Mouse (Mus musculus): ENCODE measurements at regions not wholly inside any gene's neighbourhood (a gene's known extent, or its start where the extent isn't known, plus 50 kb on each side); places are given as distances from the start of the nearest gene placed in this dataset.
"Not testable (repeated sequence)": the region's sequence is repeated elsewhere in the genome, so short reads cannot be mapped to it uniquely, and the experiment has no call there.

DNA sequence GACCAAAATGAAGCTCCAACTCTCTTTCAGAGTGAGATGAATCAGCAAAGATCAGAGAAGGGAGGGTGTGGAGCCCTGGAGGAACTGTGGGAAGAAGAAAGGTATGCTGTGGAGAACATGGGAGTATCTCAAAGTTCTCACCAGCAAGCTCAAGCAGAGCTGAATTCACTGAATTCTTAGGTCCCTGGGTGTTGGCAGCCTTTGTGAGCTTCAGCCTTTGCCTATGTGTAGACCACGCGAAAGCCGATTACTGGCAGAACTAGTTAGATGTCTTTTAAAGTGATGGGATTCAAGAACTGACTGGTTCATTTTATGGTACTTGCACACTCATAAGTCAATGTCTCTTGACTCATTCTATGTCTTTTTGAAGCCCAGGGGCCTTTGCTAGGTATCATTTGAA lies 491.2 kb upstream of the Hsf2 start:
- no peak overlapping the region for H3K4me2 ChIP-seq
- no peaks in the 10 kb centered on the region for H3K27me3 ChIP-seq
- H3K4me3 ChIP-seq = no peak overlapping the region
- H3K9me3 ChIP-seq = no peaks in the 10 kb centered on the region
- no peaks in the 10 kb centered on the region for H3K36me3 ChIP-seq
- no peak overlapping the region for H3K27ac ChIP-seq
- H3K4me1 ChIP-seq (replicated peaks) = no peaks in the 10 kb centered on the region
- ATAC-seq (ENCODE audit: low FRiP score) = no peak
- no peak overlapping the region for H3K9ac ChIP-seq
- 93% methylated on average over 3 of the region's 3 CpGs for WGBS

DNA sequence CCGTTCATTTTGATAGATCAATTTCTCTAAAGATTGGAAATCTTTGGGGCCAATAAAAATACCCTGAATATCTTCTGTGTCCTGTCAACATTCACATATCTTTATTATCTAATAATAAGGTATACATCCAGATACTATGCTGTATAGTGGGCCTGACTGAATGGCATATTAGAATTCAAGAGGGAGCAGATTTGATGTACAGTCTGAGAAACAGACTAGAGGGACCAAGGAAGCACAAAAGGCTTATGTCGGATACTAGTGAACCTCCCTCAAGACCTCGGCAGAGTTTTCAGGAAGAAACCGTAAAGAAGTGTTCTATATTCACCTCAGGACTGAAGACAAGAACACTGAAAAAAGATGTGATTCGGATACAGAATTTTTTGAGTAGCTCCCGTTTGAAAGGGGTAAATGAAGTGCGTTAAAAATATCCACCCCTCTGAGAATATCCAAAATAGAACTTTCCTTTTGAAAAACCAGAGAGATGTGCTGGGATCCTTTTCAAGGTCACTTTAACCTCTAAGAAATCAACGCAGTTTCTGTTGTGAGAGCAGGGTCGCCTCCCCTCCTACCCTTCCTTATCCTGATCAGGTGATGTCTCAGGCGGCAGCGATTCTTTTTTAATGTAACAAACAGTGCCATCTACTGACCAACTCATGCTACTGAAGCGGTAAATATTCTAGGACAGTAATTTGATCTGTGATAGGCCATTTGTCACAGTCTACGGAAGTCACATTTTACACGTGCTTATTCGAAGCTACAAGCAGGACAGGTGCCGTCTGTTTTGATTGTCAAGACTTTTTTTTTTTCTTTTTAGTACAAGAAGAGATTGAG lies 485.1 kb upstream of the Hsf2 start:
- Histone ChIP-seq H3K27me3 (peaks cover 3% of the 10 kb centered on the region; the same call in 1 of the 2 replicates), H3K4me3 (peak overlapping the region; percentile 8; the same call in 1 of the 2 replicates), H3K9ac (no peak overlapping the region), H3K36me3 (no peaks in the 10 kb centered on the region), H3K4me2 (peak overlapping the region; percentile 32), H3K9me3 (no peaks in the 10 kb centered on the region), H3K27ac (no peak overlapping the region), H3K4me1 (replicated peaks) (no peaks in the 10 kb centered on the region)
- peak; percentile 88 for ATAC-seq (ENCODE audit: low FRiP score)
- WGBS = 26% methylated on average over 16 of the region's 16 CpGs

DNA sequence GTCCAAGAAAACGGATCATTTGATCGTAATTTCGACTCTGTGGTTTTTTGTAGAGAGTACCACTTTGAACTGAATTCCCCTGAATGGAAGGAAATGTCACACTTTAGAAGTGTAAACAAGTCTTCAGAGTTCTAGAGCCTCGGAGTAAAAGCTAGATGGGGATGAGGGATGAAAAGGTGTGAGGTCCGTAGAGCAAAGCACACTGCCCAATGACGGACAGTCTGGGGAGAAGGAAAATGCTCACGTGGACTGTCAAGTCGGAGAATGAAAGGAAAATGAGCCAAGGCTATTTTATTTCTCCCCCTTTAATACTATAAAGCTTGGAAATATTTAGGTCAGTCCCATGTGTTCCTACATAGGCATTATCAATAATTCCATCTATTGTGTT lies 484.5 kb upstream of the Hsf2 start:
- no peak overlapping the region for H3K9ac ChIP-seq
- 73% methylated on average over 8 of the region's 8 CpGs for WGBS
- H3K9me3 ChIP-seq = no peaks in the 10 kb centered on the region
- H3K4me2 ChIP-seq = peak overlapping the region; percentile 32
- no peaks in the 10 kb centered on the region for H3K4me1 ChIP-seq (replicated peaks)
- H3K36me3 ChIP-seq = no peaks in the 10 kb centered on the region
- H3K4me3 ChIP-seq = no peak overlapping the region
- peaks cover 3% of the 10 kb centered on the region; the same call in 1 of the 2 replicates for H3K27me3 ChIP-seq
- peak; percentile 53; the same call in 1 of the 2 replicates for ATAC-seq (ENCODE audit: low FRiP score)
- H3K27ac ChIP-seq = no peak overlapping the region

DNA sequence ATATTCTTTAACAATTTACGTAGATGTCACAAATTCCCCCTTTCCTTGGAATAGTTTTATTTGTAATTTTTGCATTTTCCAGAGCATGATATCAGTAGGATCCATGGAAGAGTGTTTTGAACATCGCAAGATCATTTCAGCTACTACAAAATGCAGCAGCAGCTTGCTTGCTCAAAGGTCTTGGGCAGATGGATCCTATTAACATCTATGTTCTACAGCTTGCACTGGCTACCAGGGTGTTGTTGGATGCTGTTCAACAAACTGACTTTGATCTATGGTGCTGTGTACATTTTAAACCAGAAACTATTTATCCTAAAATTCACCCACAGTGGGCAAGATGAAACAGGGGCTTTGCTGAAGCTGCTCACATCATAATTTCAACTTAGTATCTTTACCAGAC lies 448.5 kb upstream of the Hsf2 start:
- no peak overlapping the region for H3K9ac ChIP-seq
- 90% methylated on average over 2 of the region's 2 CpGs for WGBS
- no peaks in the 10 kb centered on the region for H3K9me3 ChIP-seq
- no peaks in the 10 kb centered on the region for H3K4me1 ChIP-seq (replicated peaks)
- no peaks in the 10 kb centered on the region for H3K27me3 ChIP-seq
- no peak overlapping the region for H3K4me2 ChIP-seq
- H3K4me3 ChIP-seq = no peak overlapping the region
- no peaks in the 10 kb centered on the region for H3K36me3 ChIP-seq
- H3K27ac ChIP-seq = no peak overlapping the region
- ATAC-seq (ENCODE audit: low FRiP score) = no peak

DNA sequence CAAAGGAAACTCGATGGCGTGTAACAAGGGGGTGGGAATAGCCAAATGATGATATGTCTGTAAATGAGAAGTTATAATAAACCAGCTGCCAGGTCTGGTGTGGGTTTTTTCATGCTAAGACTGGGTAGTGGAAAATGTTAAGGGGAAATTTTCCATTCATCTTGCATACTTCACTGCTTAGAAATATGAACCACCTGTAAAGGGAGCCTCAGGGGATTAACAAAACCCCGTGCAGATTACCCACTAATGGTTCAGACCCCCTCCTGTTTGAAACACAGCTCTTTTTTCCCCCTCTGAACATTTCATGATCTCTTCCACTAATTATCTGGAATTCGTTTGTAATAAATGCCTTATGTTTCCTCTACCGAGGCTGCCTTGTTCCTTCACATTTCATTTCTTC lies 446.0 kb upstream of the Hsf2 start:
- no peaks in the 10 kb centered on the region for H3K4me1 ChIP-seq (replicated peaks)
- H3K36me3 ChIP-seq = no peaks in the 10 kb centered on the region
- no peak overlapping the region for H3K27ac ChIP-seq
- H3K9me3 ChIP-seq = no peaks in the 10 kb centered on the region
- H3K4me3 ChIP-seq = no peak overlapping the region
- WGBS = 64% methylated on average over 5 of the region's 5 CpGs
- H3K27me3 ChIP-seq = no peaks in the 10 kb centered on the region
- no peak for ATAC-seq (ENCODE audit: low FRiP score)
- no peak overlapping the region for H3K9ac ChIP-seq
- no peak overlapping the region for H3K4me2 ChIP-seq

DNA sequence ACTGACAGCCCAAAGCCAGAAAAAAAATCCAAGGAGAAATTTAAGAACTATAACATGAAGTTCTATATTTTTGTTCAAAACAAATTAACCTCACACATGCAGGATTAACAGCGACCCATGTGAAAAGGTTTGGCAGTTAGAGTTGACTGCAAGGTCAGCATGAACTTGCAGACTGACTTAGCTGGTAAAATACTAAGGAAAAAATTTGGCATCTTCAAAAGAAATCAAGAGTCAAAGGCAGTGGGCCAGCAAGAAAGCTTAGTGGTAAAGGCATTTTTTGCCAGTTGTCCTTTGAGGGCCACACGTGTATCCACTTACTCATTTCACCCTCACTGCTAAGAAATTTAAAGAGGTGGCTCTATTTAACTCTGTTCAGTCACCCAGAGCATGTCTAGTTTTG lies 440.2 kb upstream of the Hsf2 start:
- no peaks in the 10 kb centered on the region for H3K27me3 ChIP-seq
- H3K9me3 ChIP-seq = no peaks in the 10 kb centered on the region
- no peak overlapping the region for H3K27ac ChIP-seq
- H3K4me3 ChIP-seq = no peak overlapping the region
- no peak overlapping the region for H3K9ac ChIP-seq
- no peaks in the 10 kb centered on the region for H3K36me3 ChIP-seq
- H3K4me1 ChIP-seq (replicated peaks) = no peaks in the 10 kb centered on the region
- no peak for ATAC-seq (ENCODE audit: low FRiP score)
- H3K4me2 ChIP-seq = no peak overlapping the region
- WGBS = 83% methylated on average over 2 of the region's 2 CpGs

DNA sequence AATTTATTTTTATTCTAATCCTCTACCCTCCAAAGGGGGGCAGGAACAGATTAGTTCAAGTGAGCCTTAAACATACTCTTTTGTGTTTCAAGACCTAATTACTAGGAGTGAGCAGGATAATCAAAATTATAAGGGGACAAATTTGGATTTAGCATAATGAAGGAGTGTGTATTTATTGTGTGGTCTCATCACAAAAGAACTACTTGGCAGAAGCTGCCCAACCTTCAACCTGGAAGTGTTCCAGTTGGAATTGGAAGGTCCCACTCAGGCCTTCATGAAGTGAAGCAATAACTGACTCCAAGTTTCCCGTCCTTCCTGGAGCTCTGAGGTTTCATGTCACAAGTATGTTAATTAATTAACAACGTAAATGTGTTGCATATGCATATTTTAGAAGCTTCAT lies 439.3 kb upstream of the Hsf2 start:
- no peak for ATAC-seq (ENCODE audit: low FRiP score)
- Histone ChIP-seq H3K4me3 (no peak overlapping the region), H3K4me1 (replicated peaks) (no peaks in the 10 kb centered on the region), H3K27me3 (no peaks in the 10 kb centered on the region), H3K9me3 (no peaks in the 10 kb centered on the region), H3K36me3 (no peaks in the 10 kb centered on the region), H3K4me2 (no peak overlapping the region), H3K9ac (no peak overlapping the region), H3K27ac (no peak overlapping the region)
- WGBS = 69% methylated on average over 2 of the region's 2 CpGs

DNA sequence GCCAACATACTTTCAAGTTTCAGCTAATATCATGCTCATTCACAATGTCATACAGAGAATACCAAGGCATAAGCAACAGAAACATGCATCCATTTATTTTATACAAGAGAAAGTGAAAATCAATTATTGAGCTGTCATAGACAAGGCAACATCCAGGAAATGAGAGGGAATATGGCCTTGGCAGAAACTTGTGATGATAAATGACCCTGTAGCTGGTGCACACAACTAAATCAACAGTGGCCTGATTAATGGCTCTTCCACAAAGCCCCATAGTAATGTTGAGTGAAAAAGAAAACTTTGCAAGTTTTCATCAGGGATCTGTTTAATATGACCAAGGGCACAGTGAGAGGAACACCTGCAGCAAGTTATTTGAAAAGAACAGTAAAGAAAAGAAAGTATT lies 438.5 kb upstream of the Hsf2 start:
- no peak overlapping the region for H3K9ac ChIP-seq
- H3K36me3 ChIP-seq = no peaks in the 10 kb centered on the region
- H3K27ac ChIP-seq = no peak overlapping the region
- no peaks in the 10 kb centered on the region for H3K27me3 ChIP-seq
- peak; percentile 43; the same call in 1 of the 2 replicates for ATAC-seq (ENCODE audit: low FRiP score)
- H3K4me1 ChIP-seq (replicated peaks) = no peaks in the 10 kb centered on the region
- no peak overlapping the region for H3K4me3 ChIP-seq
- no peaks in the 10 kb centered on the region for H3K9me3 ChIP-seq
- H3K4me2 ChIP-seq = no peak overlapping the region

DNA sequence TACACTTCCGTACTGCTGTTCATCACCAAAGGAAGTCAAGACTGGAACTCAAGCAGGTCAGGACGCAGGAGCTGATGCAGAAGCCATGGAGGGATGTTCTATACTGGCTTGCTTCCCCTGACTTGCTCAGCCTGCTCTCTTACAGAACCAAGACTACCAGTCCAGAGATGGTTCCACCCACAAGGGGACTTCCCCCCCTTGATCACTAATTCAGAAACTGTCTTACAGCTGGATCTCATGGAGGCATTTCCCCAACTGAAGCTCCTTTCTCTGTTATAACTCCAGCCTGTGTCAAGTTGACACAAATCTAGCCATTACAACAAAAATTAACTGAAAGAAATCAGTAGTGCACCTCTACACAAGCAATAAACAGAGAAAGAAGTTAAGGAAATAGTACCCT lies 432.8 kb upstream of the Hsf2 start:
- H3K4me3 ChIP-seq; ATAC-seq (ENCODE audit: low FRiP score): not testable (repeated sequence)
- 84% methylated on average over 2 of the region's 2 CpGs for WGBS

DNA sequence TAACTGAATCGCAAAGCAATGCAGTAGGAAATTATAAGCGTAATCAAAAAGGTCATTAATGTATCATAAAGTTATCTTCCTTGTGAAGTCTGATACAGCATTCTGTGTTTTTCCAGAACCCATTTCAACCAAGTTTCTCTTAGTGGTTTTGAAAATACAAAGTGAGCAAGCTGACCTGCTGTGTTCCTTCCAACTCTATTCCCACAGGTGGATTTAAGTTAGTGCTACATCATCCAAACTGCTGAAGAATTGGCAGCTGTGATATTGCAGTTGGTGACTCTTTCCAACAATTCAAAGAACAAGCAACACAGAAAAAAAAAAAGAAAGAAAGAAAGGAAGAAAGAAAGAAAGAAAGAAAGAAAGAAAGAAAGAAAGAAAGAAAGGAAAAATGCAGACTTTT lies 396.1 kb upstream of the Hsf2 start:
- Histone ChIP-seq H3K4me3 (no peak overlapping the region), H3K27ac (no peak overlapping the region), H3K36me3 (no peaks in the 10 kb centered on the region), H3K9me3 (no peaks in the 10 kb centered on the region), H3K27me3 (no peaks in the 10 kb centered on the region), H3K4me2 (no peak overlapping the region), H3K4me1 (replicated peaks) (no peaks in the 10 kb centered on the region), H3K9ac (no peak overlapping the region)
- WGBS = 98% methylated on average over 2 of the region's 2 CpGs
- ATAC-seq (ENCODE audit: low FRiP score) = no peak

More for the DNA sequence above, 432.8 kb upstream of the Hsf2 start:
- not testable (repeated sequence) for H3K4me1 ChIP-seq (replicated peaks); H3K27ac ChIP-seq; H3K27me3 ChIP-seq; H3K9ac ChIP-seq; H3K4me2 ChIP-seq; H3K9me3 ChIP-seq; H3K36me3 ChIP-seq

DNA sequence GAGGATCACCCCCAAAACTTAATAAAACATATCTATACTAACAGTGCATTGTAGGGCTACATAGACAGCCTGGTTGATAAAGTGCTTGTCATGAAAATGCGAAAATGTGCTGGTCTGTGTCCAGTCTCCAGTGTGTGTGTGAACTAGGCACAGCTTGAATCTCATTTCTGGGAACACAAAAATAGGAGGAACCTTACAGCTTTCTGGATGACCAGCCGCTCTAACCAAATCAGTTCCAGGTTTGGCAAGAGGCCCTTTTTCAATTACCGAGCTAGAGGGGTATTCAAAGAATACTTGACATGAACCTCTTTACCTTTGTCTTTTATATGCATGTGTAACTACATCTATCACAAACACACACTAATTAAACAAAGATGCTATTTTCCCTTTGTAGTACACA lies 390.3 kb upstream of the Hsf2 start:
- WGBS = 79% methylated on average over 3 of the region's 3 CpGs

DNA sequence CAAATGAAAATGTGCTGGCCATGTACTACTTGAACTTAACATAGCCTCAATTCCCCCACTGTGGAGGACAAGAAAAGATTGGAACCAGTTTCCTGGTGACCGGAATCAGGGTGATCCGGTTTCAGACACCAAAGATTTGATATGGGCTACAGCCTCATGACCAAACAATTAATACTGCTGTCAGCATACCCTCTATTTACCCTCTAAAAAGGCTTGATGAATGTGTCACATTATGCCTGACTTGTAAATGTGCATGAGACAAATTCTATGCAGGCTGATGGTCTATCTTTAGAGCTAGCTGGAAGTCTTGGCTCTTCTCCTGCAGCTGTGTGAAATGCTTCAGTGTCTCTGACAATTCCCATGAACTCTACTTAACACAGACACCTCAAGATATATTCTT lies 372.8 kb upstream of the Hsf2 start:
- Histone ChIP-seq H3K4me3 (no peak overlapping the region), H3K9ac (no peak overlapping the region), H3K4me2 (no peak overlapping the region), H3K27ac (no peak overlapping the region), H3K27me3 (no peaks in the 10 kb centered on the region), H3K36me3 (no peaks in the 10 kb centered on the region), H3K4me1 (replicated peaks) (no peaks in the 10 kb centered on the region), H3K9me3 (no peaks in the 10 kb centered on the region)
- WGBS = 71% methylated on average over 2 of the region's 2 CpGs
- no peak for ATAC-seq (ENCODE audit: low FRiP score)

More for the DNA sequence above, 390.3 kb upstream of the Hsf2 start:
- H3K9ac ChIP-seq = no peak overlapping the region
- H3K4me2 ChIP-seq = no peak overlapping the region
- no peak for ATAC-seq (ENCODE audit: low FRiP score)
- H3K9me3 ChIP-seq = no peaks in the 10 kb centered on the region
- no peak overlapping the region for H3K4me3 ChIP-seq
- no peaks in the 10 kb centered on the region for H3K36me3 ChIP-seq
- H3K27me3 ChIP-seq = no peaks in the 10 kb centered on the region
- no peak overlapping the region for H3K27ac ChIP-seq
- no peaks in the 10 kb centered on the region for H3K4me1 ChIP-seq (replicated peaks)

DNA sequence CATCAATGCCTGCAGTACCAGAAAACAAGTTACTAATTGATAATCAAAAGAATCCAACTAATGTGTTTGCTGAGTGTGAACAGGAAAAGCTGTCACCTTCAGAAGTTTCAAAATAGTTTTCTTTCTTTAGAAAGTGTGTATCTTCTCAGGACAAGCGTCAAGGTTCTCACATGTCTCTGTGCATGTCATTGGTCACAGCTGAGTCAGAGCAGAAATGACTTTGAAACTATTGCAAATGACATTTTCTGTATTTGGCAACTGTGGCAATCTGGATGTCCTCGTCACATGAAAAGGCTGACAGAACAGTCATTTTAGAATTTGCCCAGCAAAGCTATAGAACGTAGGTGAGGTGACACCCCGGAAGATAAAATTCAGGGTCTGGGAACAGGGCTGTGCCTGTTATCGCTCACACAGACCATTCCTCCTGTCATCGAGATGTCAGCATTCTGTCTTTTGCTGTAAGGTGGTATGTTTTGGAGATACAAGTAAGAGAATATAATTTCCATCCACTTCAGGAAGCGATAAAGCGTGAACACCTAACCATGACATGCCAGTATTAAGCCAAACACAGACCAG lies 371.4 kb upstream of the Hsf2 start:
- Histone ChIP-seq H3K4me3 (no peak overlapping the region), H3K4me1 (replicated peaks) (no peaks in the 10 kb centered on the region), H3K36me3 (no peaks in the 10 kb centered on the region), H3K9ac (no peak overlapping the region), H3K27ac (no peak overlapping the region), H3K9me3 (no peaks in the 10 kb centered on the region), H3K4me2 (no peak overlapping the region), H3K27me3 (no peaks in the 10 kb centered on the region)
- 92% methylated on average over 8 of the region's 8 CpGs for WGBS
- no peak for ATAC-seq (ENCODE audit: low FRiP score)

Measured in hindbrain, embryonic 13.5 days (tissue).